Mouse (Mus musculus) cerebellum, adult 2 months (tissue): Measurements from ENCODE around the gene Thoc7. TPM values are rescaled to one million over a fixed set of nuclear protein-coding genes. Genes with fewer than 3 reads are reported as not detected.

ENCODE experiments used
- DNase-seq, 2 experiments: peaks; one replicate each; pipeline ENCODE4 v3.0.0; 2021
- H3K27ac ChIP-seq: fragments of 200-500 bp; 2 replicates; pipeline ENCODE4 v1.5.1; 2012; ENCODE audit warnings: low read length, control low read depth, inconsistent platforms; ENCODE audit not compliant: insufficient read depth
- H3K27me3 ChIP-seq: fragments of 200-500 bp; 2 replicates; pipeline ENCODE4 v1.6.1; 2012; ENCODE audit warnings: inconsistent platforms, mild to moderate bottlenecking, low read length, moderate library complexity; ENCODE audit not compliant: control insufficient read depth, insufficient read depth
- H3K4me1 ChIP-seq: fragments of 200-500 bp; 2 replicates; pipeline ENCODE4 v1.6.1; 2011; ENCODE audit warnings: low read length; ENCODE audit not compliant: control insufficient read depth, insufficient read depth
- H3K4me3 ChIP-seq: fragments of 200-500 bp; replicated peaks from 2 replicates; pipeline ENCODE3; 2011; ENCODE audit warnings: mild to moderate bottlenecking, low read depth, low read length, control low read depth; ENCODE audit not compliant: insufficient read depth
- CTCF ChIP-seq: fragments of 200-500 bp; IDR thresholded peaks from 2 replicates; pipeline ENCODE4 v1.5.1; 2011; ENCODE audit warnings: low read depth, mild to moderate bottlenecking, control low read depth, low read length, moderate library complexity, borderline replicate concordance; ENCODE audit not compliant: insufficient read depth
- POLR2A ChIP-seq: fragments of 200-500 bp; IDR thresholded peaks from 2 replicates; pipeline ENCODE4 v1.6.1; 2011; ENCODE audit warnings: low read length, control low read depth, borderline replicate concordance; ENCODE audit not compliant: insufficient read depth
- WGBS: fragments of 180-500 bp; shearing (Covaris S2); methylation state at CpG from one replicate; pipeline ENCODE4 v1.1.7; 2018; 5-methylcytosine and 5-hydroxymethylcytosine counted together
- polyA plus RNA-seq: library from polyadenylated mRNA; depleted of rRNA; stranded (reverse); fragments of >200 nt; gene quantifications from 2 replicates; pipeline ENCODE4 v1.2.3, GENCODE M21; 2012; rRNA removed

Thoc7 gene
- polyA plus RNA-seq, result 109 and 116 TPM in 2 replicates

- peak; percentile 56 to 72 for DNase-seq
- peak within 1 kb of the TSS; percentile 51 for H3K27ac ChIP-seq
- 0 out of 2 replicates have a peak, but pooled peaks have one; percentile 1 for TF ChIP-seq POLR2A
- no peak for TF ChIP-seq CTCF
- 2% methylated on average over 56 of the region's 56 CpGs for WGBS
- H3K4me1 ChIP-seq, result peaks cover 7% of the 10 kb centered on the region
- peak within 1 kb of the TSS; percentile 96 for H3K4me3 ChIP-seq
- H3K27me3 ChIP-seq, result no peaks in the 10 kb centered on the region
Measured at GRCm38 (mm10) chr14:13961401-13962112, at the start of gene Thoc7, which contains the start of gene Atxn7. Gene Thoc7, minus strand, starts transcription at chr14:13961852. Gene Atxn7, plus strand, starts transcription at chr14:13961440.

GRCm38 (mm10) chr14:14009712-14010111 is 48.1 kb upstream of the Thoc7 start:
- no peak for DNase-seq
- Histone ChIP-seq H3K27me3 (no peaks in the 10 kb centered on the region), H3K4me3 (no peak overlapping the region), H3K27ac (no peak overlapping the region), H3K4me1 (no peaks in the 10 kb centered on the region)
- TF ChIP-seq POLR2A, result no peak
- no peak for TF ChIP-seq CTCF
- 88% methylated on average over 6 of the region's 6 CpGs for WGBS

DNA sequence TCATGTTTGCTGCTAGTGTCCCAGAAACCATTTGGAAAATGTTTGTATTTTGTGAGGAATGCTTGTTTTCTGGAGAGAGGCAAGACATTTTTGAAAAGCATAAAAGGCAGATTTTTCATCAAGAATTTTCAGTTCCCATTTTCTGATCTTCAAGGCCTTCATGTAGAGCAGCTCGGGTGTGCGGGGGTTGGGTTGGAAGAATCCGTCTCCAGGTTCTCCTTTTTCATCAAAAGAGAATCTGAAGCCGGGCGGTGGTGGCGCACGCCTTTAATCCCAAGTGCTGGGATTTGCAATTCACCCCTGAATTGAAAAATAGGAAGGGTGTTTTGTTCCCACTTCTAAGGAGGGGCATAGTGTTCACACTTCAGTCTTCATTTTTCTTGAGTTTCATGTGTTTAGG is 41.1 kb upstream of the Thoc7 start:
- H3K27me3 ChIP-seq, result no peaks in the 10 kb centered on the region
- no peak overlapping the region for H3K27ac ChIP-seq
- TF ChIP-seq POLR2A (no peak), CTCF (no peak)
- no peaks in the 10 kb centered on the region for H3K4me1 ChIP-seq
- DNase-seq, result no peak
- H3K4me3 ChIP-seq, result no peak overlapping the region
- WGBS, result 92% methylated on average over 7 of the region's 7 CpGs

DNA sequence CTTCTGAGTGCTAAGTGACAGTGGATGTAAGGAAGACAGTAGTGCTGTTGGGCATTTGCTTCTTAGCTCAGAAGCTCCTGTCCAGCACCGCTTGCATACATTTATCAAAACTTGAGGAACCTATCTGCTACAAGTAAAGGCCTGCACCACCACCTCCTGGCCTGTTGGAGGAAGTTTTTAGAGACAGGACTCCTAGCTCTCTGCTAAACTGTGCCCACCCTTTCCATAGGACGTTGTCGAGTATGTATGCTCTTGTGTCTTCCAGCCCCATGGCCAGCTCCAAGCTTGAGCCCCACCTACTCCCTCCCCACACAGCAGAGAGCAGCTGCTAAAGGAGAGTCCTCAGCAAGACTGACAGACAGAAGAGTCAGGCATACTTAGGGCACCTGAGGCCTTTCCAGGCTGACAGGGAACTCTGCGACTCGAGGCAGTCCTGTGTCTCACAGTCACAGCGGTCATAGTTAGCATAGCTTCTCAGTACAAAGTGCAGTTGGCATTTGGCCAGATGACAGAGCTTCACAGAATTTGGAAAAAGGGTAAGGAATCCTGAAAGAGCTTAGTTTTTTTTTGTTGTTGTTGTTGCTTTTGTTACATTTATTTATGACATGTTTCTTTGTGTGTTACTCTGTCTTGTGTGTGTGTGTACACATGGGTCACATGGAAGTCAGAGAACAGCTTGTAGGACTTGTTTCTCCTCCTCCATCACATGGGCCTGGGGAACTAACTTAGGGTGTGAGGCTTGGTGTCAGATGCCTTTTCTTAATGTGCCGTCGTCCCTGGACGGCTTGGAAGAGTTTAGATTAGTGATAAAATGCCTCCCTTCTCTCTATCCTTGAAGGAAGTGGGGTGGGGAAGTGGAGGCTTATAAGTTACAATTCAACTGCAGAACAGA is 33.8 kb upstream of the Thoc7 start:
- H3K4me1 ChIP-seq, result no peaks in the 10 kb centered on the region
- no peak overlapping the region for H3K4me3 ChIP-seq
- no peak for DNase-seq
- WGBS, result 69% methylated on average over 9 of the region's 9 CpGs
- no peaks in the 10 kb centered on the region for H3K27me3 ChIP-seq
- no peak overlapping the region for H3K27ac ChIP-seq
- TF ChIP-seq CTCF (no peak; the same call in 1 of the 2 replicates), POLR2A (no peak)

DNA sequence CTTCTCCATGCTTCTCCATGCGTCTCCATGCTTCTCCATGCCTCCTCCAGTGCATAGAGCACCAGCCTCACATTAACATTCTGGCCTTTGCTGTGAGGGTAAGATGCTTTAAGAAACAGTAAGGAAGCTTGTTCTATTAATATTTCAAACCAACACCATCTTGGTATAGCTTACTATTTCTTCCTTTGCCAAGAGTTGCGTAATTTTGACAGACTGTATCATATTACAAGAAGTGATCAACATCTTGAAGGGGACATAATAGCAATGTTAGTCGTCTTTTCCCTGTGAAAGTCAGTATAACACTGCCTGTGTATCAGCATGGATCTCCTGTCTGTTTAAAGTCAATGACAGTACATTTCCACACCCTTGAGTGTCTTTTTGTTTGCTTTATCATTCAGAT is 29.1 kb upstream of the Thoc7 start:
- no peak for TF ChIP-seq POLR2A
- TF ChIP-seq CTCF, result no peak
- H3K4me1 ChIP-seq, result no peaks in the 10 kb centered on the region
- no peak for DNase-seq

GRCm38 (mm10) chr14:13988397-13988796 is 26.7 kb upstream of the Thoc7 start:
- DNase-seq, result no peak
- Histone ChIP-seq H3K4me1 (no peaks in the 10 kb centered on the region), H3K4me3 (no peak overlapping the region), H3K27me3 (no peaks in the 10 kb centered on the region), H3K27ac (no peak overlapping the region)
- WGBS, result 72% methylated on average over 2 of the region's 2 CpGs
- TF ChIP-seq POLR2A, result no peak
- TF ChIP-seq CTCF, result no peak

More for the DNA sequence above, 29.1 kb upstream of the Thoc7 start:
- no peaks in the 10 kb centered on the region for H3K27me3 ChIP-seq
- no peak overlapping the region for H3K27ac ChIP-seq
- 91% methylated on average over 3 of the region's 3 CpGs for WGBS
- H3K4me3 ChIP-seq, result no peak overlapping the region

GRCm38 (mm10) chr14:13982174-13982573 is 20.5 kb upstream of the Thoc7 start:
- no peak overlapping the region for H3K4me3 ChIP-seq
- no peak overlapping the region for H3K27ac ChIP-seq
- WGBS, result 83% methylated on average over 2 of the region's 2 CpGs

DNA sequence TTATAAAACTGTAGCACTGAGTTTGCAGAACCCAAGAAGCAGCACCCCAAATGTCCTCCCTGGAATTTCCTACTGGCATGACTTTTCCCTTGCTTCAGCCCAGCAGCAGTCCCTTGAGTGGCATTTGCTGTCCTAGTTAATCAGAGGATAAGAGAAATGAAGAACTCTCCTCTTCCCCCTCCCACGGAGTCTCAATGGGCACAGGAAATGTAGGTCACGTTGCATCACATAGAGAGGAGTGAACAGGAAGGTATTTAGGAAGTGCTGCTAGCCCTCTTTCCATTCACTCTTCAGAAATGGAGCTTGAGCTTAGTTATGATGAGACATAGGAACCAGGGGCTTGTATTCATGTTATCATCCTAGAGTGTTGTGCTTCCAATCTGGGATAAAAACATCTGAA is 19.6 kb upstream of the Thoc7 start:
- Histone ChIP-seq H3K27ac (no peak overlapping the region), H3K4me1 (peaks cover 6% of the 10 kb centered on the region; the same call in 1 of the 2 replicates), H3K4me3 (no peak overlapping the region), H3K27me3 (no peaks in the 10 kb centered on the region)
- DNase-seq, result peak; percentile 28 to 60
- no peak for TF ChIP-seq POLR2A
- no peak for TF ChIP-seq CTCF
- WGBS, result 4% methylated on average over 2 of the region's 2 CpGs

More at GRCm38 (mm10) chr14:13982174-13982573, 20.5 kb upstream of the Thoc7 start:
- Histone ChIP-seq H3K4me1 (peaks cover 6% of the 10 kb centered on the region; the same call in 1 of the 2 replicates), H3K27me3 (no peaks in the 10 kb centered on the region)
- TF ChIP-seq CTCF, result no peak
- TF ChIP-seq POLR2A, result no peak
- DNase-seq, result no peak
